Mouse (Mus musculus) cerebellum, postnatal 36 days (tissue): ENCODE measurements around the gene Acsl5.

Experiments used
- DNase-seq, 2 experiments: peaks; one replicate each; pipeline ENCODE4 v3.0.0; 2021 to 2022; ENCODE audit warnings: mixed read lengths in 2 of 2

Gene Acsl5

GRCm38 (mm10) chr19:55241186-55241645, 10.5 kb upstream of the Acsl5 start, which contains the start of gene Gucy2g:
Gucy2g (minus strand) TSS chr19:55241236.
- DNase-seq = no peak

GRCm38 (mm10) chr19:55244791-55245231, 6.9 kb upstream of the Acsl5 start:
- no peak for DNase-seq

- no peak for DNase-seq
Measured at GRCm38 (mm10) chr19:55247563-55247962, 4.2 kb upstream of the Acsl5 start.

- DNase-seq = no peak
Measured at GRCm38 (mm10) chr19:55247991-55248520, 3.7 kb upstream of the Acsl5 start.

- no peak for DNase-seq
Measured at GRCm38 (mm10) chr19:55250451-55250850, 1.3 kb upstream of the Acsl5 start.

- DNase-seq = no peak
Measured at GRCm38 (mm10) chr19:55253239-55253569, 1.5 kb downstream of the Acsl5 start.

- peak; percentile 57 to 62 for DNase-seq
Measured at GRCm38 (mm10) chr19:55253570-55254441, 2.1 kb downstream of the Acsl5 start.

- peak in 1 of 2 experiments; percentile 6 for DNase-seq
Measured at GRCm38 (mm10) chr19:55254513-55255016, 2.8 kb downstream of the Acsl5 start.

- DNase-seq = no peak
Measured at GRCm38 (mm10) chr19:55256156-55256555, 4.4 kb downstream of the Acsl5 start.

GRCm38 (mm10) chr19:55257656-55258375, 6.1 kb downstream of the Acsl5 start:
- no peak for DNase-seq

GRCm38 (mm10) chr19:55258514-55258913, 6.8 kb downstream of the Acsl5 start:
- no peak for DNase-seq

- DNase-seq = no peak
Measured at GRCm38 (mm10) chr19:55260389-55261184, 8.8 kb downstream of the Acsl5 start.

GRCm38 (mm10) chr19:55265269-55265668, 13.5 kb downstream of the Acsl5 start:
- DNase-seq = no peak

- DNase-seq = no peak
Measured at GRCm38 (mm10) chr19:55266786-55267185, 15.0 kb downstream of the Acsl5 start.

- DNase-seq = no peak
Measured at GRCm38 (mm10) chr19:55268150-55268549, 16.4 kb downstream of the Acsl5 start.

GRCm38 (mm10) chr19:55269051-55269450, 17.3 kb downstream of the Acsl5 start:
- DNase-seq = no peak

- DNase-seq = no peak
Measured at GRCm38 (mm10) chr19:55271448-55271847, 19.7 kb downstream of the Acsl5 start.

GRCm38 (mm10) chr19:55273340-55273739, 21.6 kb downstream of the Acsl5 start:
- no peak for DNase-seq

- no peak for DNase-seq
Measured at GRCm38 (mm10) chr19:55276100-55276499, 24.4 kb downstream of the Acsl5 start.

GRCm38 (mm10) chr19:55276770-55277169, 25.0 kb downstream of the Acsl5 start:
- no peak for DNase-seq

- no peak for DNase-seq
Measured at GRCm38 (mm10) chr19:55284093-55284492, 32.4 kb downstream of the Acsl5 start.

GRCm38 (mm10) chr19:55286034-55286433, 34.3 kb downstream of the Acsl5 start:
- no peak for DNase-seq
